Mouse (Mus musculus): ENCODE measurements around the gene Gm20917. TPM values are rescaled to one million over a fixed set of nuclear protein-coding genes. Genes with fewer than 3 reads are reported as not detected.
"Not testable (repeated sequence)": the region's sequence is repeated elsewhere in the genome, so short reads cannot be mapped to it uniquely, and the experiment has no call there.

Gm20917 gene
- not detected in 2 replicates for polyA plus RNA-seq (2015; fragmentation: Nextera tagmentation; extraction: Ambion mirVana)

GRCm38 (mm10) chrY:79151022-79151421 is at the start of gene Gm20917:
Gene Gm20917, minus strand, starts transcription at chrY:79151122.
- WGBS: no CpG with 5 or more reads among the region's 4 CpGs
- H3K4me3 ChIP-seq; H3K9ac ChIP-seq; H3K9me3 ChIP-seq; ATAC-seq (ENCODE audit: low FRiP score, low read depth); H3K36me3 ChIP-seq; H3K27ac ChIP-seq (replicated peaks); H3K4me1 ChIP-seq (replicated peaks); H3K4me2 ChIP-seq; H3K27me3 ChIP-seq: not testable (repeated sequence)

Other genes starting within 250 kb of the Gm20917 start
- gene Gm20916, start 168.4 kb upstream of the Gm20917 start, polyA plus RNA-seq (2015; fragmentation: Nextera tagmentation; extraction: Ambion mirVana): not detected in 2 replicates